Mouse (Mus musculus): ENCODE measurements at regions not wholly inside any gene's neighbourhood (a gene's known extent, or its start where the extent isn't known, plus 50 kb on each side); places are given as distances from the start of the nearest gene placed in this dataset.

- DNase-seq (ENCODE audit: low spot score in 2 of 2): no peak
These were observed 59.4 kb downstream of the 1700001O22Rik start for GRCm38 (mm10) chr2:30743976-30744620.

GRCm38 (mm10) chr2:30743265-30743846 is 60.1 kb downstream of the 1700001O22Rik start:
- DNase-seq (ENCODE audit: low spot score in 2 of 2): no peak

GRCm38 (mm10) chr2:30741450-30741849 is 62.0 kb downstream of the 1700001O22Rik start:
- no peak for DNase-seq (ENCODE audit: low spot score in 2 of 2)

DNA sequence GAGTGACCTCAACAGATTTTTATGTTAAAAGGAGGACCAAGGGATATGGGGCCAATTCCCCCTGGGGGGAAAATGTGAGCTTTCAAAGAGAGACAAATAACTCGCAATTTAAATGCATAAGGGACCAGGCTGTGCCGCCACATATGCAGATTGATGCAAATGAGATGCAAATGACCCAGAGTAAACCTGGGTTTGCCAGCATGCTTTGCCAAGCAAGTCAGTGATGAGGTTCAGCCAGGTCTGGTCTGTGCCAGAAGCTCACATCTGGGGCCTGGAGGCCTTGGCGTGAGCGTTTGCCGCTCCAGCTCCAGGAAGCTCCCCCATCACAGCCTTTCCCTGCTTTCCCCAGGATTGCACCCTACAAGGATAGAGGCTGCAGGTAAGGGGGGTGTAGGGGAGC is 65.7 kb downstream of the 1700001O22Rik start:
- peak in 1 of 2 experiments; percentile 69 for DNase-seq (ENCODE audit: low spot score in 2 of 2)

DNA sequence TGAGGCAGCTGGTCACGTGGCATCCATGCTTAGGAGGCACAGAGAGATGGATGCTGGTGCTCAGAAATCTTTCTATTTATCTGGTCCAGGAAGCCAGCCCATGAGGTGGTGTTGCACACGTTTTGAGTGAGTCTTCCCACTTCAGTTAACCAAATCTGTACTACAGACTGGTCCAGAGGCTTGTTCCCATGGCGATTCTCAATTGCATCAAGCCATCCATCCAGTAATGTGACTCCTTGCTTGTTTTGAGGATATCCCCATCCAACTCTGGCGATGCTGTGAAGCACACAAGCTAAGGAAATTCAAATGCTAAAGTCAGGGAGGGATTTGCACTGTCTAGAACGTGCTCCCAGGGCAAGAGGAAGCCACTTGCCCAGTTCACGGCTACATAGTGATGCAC is 66.8 kb downstream of the 1700001O22Rik start:
- no peak for DNase-seq (ENCODE audit: low spot score in 2 of 2)

DNA sequence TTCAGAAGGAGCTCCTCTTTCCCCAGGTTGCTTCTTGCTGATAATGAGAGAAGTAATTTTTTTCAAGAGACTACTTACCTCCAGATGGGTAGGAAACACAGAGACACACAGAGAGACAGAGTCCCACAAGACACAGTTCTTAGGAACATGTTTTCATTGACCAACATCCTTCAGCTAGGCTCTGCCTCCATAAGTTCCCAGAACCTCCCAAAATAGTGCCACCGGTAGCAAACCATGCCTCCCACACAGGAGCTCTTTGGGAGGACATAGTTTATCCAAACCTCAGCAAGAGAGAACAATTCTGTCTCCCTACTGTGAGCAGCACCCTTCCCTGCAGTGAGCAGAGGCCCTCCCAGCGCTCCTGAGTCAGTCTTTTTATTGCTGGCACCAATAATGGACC is 67.2 kb downstream of the 1700001O22Rik start:
- no peak for DNase-seq (ENCODE audit: low spot score in 2 of 2)

- DNase-seq (ENCODE audit: low spot score in 2 of 2): no peak
These were observed 69.6 kb downstream of the 1700001O22Rik start for GRCm38 (mm10) chr2:30733853-30734252.

DNA sequence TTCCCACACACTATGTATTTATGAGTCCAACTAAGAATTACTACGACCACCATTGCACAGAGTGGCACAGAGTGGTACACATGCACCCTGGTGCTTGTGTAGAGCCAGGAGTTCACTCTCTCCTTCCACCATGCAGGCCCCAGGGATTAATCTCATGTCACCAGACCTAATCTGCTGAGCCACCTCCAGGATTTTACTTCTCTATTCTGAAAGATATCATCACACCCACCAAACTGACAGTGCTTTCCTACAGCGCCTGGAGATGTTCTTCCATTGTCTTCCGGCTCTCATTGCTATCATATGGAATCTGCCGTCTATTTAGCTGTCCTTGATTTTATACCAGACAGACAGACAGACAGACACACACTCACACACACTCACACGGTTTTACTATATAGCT is 71.6 kb downstream of the 1700001O22Rik start:
- no peak for DNase-seq (ENCODE audit: low spot score in 2 of 2)

DNA sequence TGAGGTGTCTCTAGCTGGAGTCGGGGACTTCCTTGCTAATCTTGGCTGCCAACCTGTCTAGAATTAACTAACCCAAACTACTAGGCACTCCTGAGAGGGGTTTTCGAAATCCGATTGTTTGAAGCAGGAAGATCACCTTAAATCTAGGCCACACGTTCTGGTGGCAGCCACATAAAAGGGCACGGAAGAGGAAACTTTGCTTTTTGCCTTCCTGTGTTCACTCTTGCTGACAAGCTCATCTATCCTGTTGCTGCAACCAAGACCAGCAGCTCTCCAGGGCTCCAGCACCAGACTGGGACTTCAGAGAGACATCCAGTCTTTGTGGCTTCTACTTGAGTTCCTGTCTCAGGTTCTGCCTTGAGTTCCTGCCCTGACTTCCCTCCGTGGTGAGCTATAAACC is 75.5 kb downstream of the 1700001O22Rik start:
- DNase-seq (ENCODE audit: low spot score in 2 of 2): no peak

- peak in 1 of 2 experiments; percentile 46 for DNase-seq (ENCODE audit: low spot score in 2 of 2)
These were observed 77.6 kb downstream of the 1700001O22Rik start for GRCm38 (mm10) chr2:30725601-30726489.

- no peak for DNase-seq (ENCODE audit: low spot score in 2 of 2)
These were observed 78.3 kb downstream of the 1700001O22Rik start for GRCm38 (mm10) chr2:30725186-30725585.

DNA sequence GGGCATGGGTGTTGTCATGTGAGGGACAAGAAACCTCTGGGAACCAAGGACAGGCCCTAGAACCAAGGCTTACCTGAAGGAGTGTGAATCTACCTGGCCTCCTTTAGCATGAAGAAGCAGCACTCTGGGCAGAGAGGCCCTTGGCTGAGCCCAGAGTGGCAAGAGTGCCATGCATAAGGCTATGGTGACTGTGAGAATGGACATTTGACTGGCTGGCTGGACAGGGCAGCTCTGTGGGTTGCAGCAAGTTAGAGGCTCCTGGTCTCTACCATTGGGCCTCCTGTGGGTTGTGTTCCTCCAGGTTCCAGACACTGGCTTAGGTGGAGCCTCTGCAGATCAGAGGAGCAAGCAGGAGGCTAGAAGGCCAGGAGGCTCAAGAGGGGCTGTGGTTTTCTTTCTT is 78.9 kb downstream of the 1700001O22Rik start:
- no peak for DNase-seq (ENCODE audit: low spot score in 2 of 2)

DNA sequence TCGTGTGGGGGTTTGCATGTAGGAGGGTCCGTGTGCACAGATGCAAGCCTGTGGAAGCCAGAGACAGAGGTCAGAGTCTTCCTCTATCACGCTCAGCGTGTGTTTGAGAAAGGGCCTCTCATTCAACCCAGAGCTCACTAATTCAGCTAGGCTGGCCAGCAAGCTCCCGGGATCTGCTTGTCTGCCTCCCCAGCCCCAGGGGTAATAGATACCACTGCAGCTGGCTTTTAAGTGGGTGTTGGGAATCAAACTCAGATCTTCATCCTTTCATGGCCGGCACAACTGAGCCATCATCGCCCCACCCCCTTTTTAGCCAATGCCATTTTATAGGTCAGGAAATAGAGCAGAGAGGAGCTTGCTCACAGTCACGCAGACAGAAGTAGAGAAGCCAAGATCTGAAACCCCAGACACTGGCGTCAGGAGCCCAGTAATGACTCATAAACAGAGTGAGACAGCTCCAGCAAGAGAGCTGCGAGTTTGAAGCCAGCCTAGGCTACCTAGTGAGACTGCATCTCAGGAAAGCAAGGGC is 80.3 kb downstream of the 1700001O22Rik start:
- DNase-seq (ENCODE audit: low spot score in 2 of 2): peak in 1 of 2 experiments; percentile 43

DNA sequence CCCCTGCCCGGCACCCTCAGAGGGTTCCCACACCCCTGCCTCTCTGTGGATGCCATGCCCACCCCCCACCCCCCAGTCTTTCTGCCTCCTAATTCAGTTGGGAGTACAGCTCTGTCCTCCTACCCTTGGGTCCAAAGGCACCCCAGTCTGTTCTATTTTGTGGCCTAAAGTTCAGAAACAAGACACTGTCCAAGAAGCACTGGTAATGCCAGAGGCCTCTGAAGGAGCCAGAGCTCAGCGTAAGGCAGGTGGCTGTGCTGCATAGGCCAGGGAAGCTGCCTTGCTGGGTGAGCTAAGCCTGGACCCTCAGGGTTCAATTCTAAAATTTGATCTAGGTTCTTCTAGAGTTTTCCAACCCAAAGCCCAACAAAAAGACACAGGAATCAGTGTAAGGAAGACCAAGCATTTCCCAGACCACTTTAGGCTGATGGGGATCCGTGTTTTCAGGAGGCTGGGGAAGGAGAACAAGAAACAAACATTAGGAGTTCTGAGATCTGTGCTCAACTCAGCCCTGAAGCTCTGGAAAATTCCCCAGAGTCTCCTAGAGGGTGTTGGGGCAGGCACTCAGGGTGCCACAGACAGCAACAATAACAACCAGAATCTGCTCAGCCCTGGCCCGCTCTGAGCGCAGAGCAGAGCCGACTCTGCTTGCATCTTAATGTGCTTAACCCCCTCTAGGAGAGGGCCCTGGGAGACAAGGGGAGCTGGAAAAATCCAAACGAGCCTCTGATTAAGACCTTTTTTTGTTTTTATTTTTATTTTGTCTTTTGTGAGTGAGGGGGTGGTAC is 81.0 kb downstream of the 1700001O22Rik start:
- peak in 1 of 2 experiments; percentile 33 for DNase-seq (ENCODE audit: low spot score in 2 of 2)

- peak in 1 of 2 experiments; percentile 77 for DNase-seq (ENCODE audit: low spot score in 2 of 2)
These were observed 81.8 kb downstream of the 1700001O22Rik start for GRCm38 (mm10) chr2:30721473-30722262.

- DNase-seq (ENCODE audit: low spot score in 2 of 2): peak in 1 of 2 experiments; percentile 9
These were observed 82.4 kb downstream of the 1700001O22Rik start for GRCm38 (mm10) chr2:30721048-30721461.

DNA sequence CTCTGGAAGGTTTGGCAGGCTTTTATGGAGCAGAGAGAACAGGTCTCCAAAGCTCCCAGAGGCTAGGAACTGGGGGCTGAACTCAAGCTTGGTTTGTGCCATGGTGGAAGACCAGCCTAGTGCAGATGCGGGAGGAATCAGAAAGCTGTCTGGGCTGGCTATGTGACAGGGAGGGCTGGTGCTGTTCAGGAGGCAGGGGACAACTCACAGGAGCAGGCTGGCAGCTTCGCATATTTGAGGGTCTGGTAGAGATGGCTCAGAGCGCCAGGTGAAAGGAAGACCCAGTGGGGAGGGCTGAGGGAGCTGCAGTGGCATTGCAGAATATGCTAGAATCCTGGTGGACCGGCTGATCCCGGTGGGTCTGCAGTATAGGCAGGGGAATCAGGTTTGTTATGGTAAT is 83.2 kb downstream of the 1700001O22Rik start:
- DNase-seq (ENCODE audit: low spot score in 2 of 2): no peak

DNA sequence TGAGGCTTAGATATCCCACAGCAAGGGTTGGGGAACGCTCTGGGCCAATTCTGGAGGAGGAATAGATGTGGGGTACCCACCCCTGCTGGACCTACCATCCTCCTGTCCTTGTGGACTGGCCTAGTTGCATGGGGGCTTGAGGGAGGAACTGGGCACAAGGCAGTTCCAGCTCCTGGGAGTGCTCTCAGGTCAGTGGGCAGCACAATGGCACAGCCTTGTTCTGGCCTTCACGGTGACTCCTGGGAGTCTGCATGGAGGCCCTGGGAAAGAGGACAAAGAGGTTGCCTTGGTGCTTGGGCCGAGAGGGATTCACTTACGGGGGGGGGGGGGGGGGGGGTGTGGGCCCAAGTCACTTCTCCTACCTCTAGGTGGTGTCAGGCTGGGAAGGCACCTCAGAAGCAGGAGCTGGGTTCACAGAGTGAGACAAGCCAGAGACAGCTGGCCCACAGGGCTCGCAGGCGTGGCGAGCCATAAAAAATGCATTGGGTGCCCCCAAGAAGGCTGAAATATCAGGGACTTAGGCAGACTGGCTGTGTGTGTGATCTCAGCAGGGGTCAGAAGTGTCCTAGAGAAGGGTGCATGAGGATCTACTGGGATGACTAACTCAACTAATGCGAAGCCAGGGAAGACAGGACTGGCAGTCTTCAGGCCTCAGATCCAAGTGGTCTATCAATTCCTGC is 83.7 kb downstream of the 1700001O22Rik start:
- DNase-seq (ENCODE audit: low spot score in 2 of 2): peak in 1 of 2 experiments; percentile 43

GRCm38 (mm10) chr2:30718741-30719381 is 84.6 kb downstream of the 1700001O22Rik start:
- peak; percentile 79 to 89 for DNase-seq (ENCODE audit: low spot score in 2 of 2)

- DNase-seq (ENCODE audit: low spot score in 2 of 2): peak; percentile 89 to 93
These were observed 85.2 kb downstream of the 1700001O22Rik start for GRCm38 (mm10) chr2:30718329-30718675.
